Mouse (Mus musculus) stomach, postnatal 0 days (tissue): Measurements from ENCODE around the gene Tmem140.

Experiments
- CTCF ChIP-seq: IDR thresholded peaks from 2 replicates; pipeline ENCODE4 v1.5.1; 2016; ENCODE audit warnings: antibody characterized with exemption, low read depth, mild to moderate bottlenecking, moderate library complexity
- EP300 ChIP-seq: optimal IDR thresholded peaks from 2 replicates; pipeline ENCODE3; 2016; ENCODE audit warnings: antibody characterized with exemption

DNA sequence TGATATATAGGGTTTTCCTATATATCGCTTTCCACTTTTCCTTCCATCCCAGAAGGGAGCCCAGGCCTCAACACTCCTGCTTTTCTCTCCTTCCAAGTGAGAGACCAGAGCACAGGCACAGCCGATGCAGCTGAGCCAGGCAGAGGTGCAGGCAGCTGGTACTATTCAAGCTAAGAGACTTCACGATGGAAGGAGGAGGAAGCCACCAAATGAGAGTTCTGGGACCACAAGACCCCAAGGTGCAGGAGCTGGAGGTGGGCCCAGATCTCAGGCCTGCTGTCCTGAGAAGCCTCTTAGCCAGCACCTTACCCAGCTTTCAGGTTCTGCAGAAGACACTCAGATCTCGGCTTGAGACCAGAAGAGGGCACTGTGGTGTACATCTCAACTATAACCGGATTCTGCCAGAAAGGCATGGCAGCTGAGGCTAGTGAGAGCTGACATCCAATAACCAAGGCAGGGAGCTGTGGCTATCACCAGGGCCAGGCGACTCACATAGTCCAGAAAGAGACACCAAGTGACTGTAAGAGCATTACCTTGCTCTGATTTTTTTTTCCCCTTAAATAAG is 17.0 kb downstream of the Tmem140 start:
- peak; percentile 72 for TF ChIP-seq CTCF
- no peak for TF ChIP-seq EP300
